Mouse (Mus musculus): ENCODE results near the gene Kcnj4. TPM values are rescaled to one million over a fixed set of nuclear protein-coding genes. Genes with fewer than 3 reads are reported as not detected.

Gene Kcnj4
- not detected in 2 replicates for polyA plus RNA-seq (2015; fragmentation: Nextera tagmentation; extraction: Ambion mirVana)

DNA sequence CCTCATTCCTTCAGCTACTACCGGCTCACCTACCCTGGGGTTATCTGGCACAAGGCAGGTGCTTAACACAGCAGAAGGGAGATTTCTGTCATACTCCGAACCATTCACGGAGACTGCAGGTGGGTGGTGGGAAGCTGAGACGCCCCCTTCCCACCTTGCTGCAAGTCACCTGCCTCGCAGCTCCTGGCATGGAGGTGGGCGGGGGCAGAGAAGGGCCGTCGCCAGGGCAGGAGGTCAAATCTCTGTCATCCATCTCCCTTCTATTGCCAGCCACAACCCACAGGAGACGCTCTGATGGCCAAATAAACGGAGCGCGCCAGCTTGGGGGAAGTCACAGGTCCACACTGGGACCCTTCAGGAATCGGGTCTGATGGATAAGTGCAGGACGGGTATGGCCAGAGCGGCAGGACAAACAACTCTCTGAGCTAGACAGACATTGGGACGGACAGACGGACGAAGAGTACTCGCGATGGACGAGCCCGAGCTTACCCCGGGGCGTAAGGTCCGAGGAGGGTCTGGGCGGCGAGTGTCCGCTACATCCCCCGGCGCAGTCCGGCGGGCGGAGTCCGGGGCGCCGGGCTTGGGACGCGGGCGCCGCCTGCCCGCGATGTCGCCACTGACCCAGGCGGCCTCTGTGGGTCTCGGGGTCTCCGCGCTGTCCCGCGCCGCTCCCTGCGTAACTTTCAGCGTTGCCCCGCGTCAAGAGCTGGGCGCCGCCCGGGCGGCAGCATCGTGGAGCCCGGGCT, at the start of gene Kcnj4:
Kcnj4 (minus strand) TSS at position 535 of the 746 bp plus-strand sequence.
- WGBS, result 2% methylated on average over 48 of the region's 60 CpGs
- no peaks in the 10 kb centered on the region for H3K9me3 ChIP-seq (ENCODE audit: low read length)
- peaks cover 3% of the 10 kb centered on the region; the same call in 1 of the 2 replicates for H3K4me1 ChIP-seq (ENCODE audit: insufficient read depth, low read depth, low read length)
- H3K4me3 ChIP-seq (ENCODE audit: low read depth, low read length), result peak within 1 kb of the TSS; percentile 48
- peak within 1 kb of the TSS; percentile 96 for H3K4me2 ChIP-seq (replicated peaks; ENCODE audit: low read depth, low read length)
- peaks cover 44% of the 10 kb centered on the region for H3K27me3 ChIP-seq (replicated peaks; ENCODE audit: insufficient read depth, low read length)
- DNase-seq (ENCODE audit: low spot score) (no peak), ATAC-seq (no peak)
- H3K9ac ChIP-seq (replicated peaks; ENCODE audit: low read depth), result no peak within 1 kb of the TSS
- no peak within 1 kb of the TSS for H3K27ac ChIP-seq (ENCODE audit: low read length)
- no peaks in the 10 kb centered on the region for H3K36me3 ChIP-seq (ENCODE audit: insufficient read depth, low read length)
- no peak; the same call in 1 of the 2 replicates for TF ChIP-seq CTCF (IDR thresholded peaks at IDR 0.05)
- TF ChIP-seq EP300 (IDR thresholded peaks at IDR 0.05), result no peak

DNA sequence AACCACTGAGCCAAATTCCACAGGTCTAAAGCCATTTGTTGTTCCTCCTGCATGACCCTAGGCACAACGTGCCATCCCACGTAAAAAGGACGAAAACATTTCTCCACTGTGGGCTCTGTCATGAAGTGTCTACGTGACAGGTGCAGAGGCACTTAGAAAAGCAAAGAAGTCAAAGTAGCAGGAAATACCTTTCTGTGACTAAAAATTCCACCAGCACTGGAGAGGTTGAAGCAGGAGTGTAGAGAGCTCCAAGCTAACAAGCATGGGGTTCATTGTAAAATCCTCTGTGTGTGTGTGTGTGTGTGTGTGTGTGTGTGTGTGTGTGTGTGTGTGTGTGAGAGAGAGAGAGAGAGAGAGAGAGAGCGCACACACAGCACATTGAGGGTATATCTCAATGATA, 47.5 kb upstream of the Kcnj4 start:
- no peaks in the 10 kb centered on the region for H3K4me1 ChIP-seq (ENCODE audit: insufficient read depth, low read depth, low read length)

DNA sequence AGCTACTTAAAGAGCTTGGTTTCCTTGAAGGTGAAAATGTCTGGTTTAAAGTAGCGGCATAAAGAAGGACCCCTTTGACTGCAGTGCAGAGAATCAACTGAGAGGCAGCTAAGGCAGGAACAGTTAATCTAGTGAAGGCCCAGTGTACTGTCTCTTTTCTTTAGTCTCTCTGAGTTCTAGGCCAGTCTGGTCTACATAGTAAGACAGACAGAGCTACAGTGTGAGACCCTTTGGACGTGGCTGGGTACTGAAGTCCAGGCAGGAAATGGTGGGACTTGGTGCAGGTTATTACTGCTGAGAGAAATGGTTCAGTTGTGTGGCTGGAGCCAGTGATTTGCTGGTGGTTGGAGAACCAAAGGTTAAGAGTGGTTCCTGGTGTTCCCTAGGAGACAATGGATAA, 43.2 kb upstream of the Kcnj4 start:
- Histone ChIP-seq H3K4me2 (replicated peaks; ENCODE audit: low read depth, low read length) (no peak overlapping the region), H3K4me3 (ENCODE audit: low read depth, low read length) (no peak overlapping the region), H3K9ac (replicated peaks; ENCODE audit: low read depth) (no peak overlapping the region), H3K36me3 (ENCODE audit: insufficient read depth, low read length) (0 out of 2 replicates have a peak, but pooled peaks cover 4% of the 10 kb centered on the region), H3K9me3 (ENCODE audit: low read length) (no peaks in the 10 kb centered on the region), H3K27me3 (replicated peaks; ENCODE audit: insufficient read depth, low read length) (no peaks in the 10 kb centered on the region), H3K27ac (ENCODE audit: low read length) (no peak overlapping the region), H3K4me1 (ENCODE audit: insufficient read depth, low read depth, low read length) (peaks cover 15% of the 10 kb centered on the region)
- DNase-seq (ENCODE audit: low spot score), result no peak
- no peak for ATAC-seq
- TF ChIP-seq CTCF (IDR thresholded peaks at IDR 0.05) (no peak), EP300 (IDR thresholded peaks at IDR 0.05) (no peak)
- 96% methylated on average over 2 of the region's 2 CpGs for WGBS

More for the DNA sequence above, 47.5 kb upstream of the Kcnj4 start:
- no peak overlapping the region for H3K4me3 ChIP-seq (ENCODE audit: low read depth, low read length)
- DNase-seq (ENCODE audit: low spot score) (peak; percentile 67), ATAC-seq (peak; percentile 87)
- TF ChIP-seq EP300 (IDR thresholded peaks at IDR 0.05), result no peak
- no peak for TF ChIP-seq CTCF (IDR thresholded peaks at IDR 0.05)
- no peaks in the 10 kb centered on the region for H3K27me3 ChIP-seq (replicated peaks; ENCODE audit: insufficient read depth, low read length)
- H3K4me2 ChIP-seq (replicated peaks; ENCODE audit: low read depth, low read length), result no peak overlapping the region
- 62% methylated on average over 5 of the region's 5 CpGs for WGBS
- no peaks in the 10 kb centered on the region for H3K9me3 ChIP-seq (ENCODE audit: low read length)
- no peaks in the 10 kb centered on the region for H3K36me3 ChIP-seq (ENCODE audit: insufficient read depth, low read length)
- H3K9ac ChIP-seq (replicated peaks; ENCODE audit: low read depth), result no peak overlapping the region
- no peak overlapping the region for H3K27ac ChIP-seq (ENCODE audit: low read length)

DNA sequence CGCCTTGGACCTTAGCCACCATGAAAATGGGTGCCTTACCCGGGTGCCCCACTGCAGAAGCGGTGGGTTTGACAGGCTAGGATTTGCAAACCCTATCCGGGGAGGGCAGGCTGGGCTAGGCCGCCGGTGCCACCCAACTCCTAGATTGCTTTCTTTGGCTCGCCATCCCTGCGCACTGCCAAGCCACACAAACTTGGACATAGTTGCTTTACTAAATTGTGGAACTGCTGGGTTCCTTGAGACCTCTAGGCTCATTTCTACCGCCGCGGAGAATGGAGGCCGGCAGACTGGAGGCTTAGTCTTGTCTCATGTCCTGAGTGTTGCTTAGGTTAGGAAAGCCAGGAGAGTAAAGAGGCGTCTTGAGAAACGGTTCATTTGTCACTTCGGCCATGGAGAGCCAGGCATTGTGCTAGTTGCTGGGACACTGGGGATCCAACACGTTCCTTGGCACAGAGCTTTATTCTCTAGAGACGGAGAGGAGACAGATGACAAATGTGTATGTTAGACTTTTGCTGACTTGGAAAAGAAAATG, 42.3 kb upstream of the Kcnj4 start:
- Histone ChIP-seq H3K9ac (replicated peaks; ENCODE audit: low read depth) (peak overlapping the region; percentile 52; the same call in 1 of the 2 replicates), H3K4me3 (ENCODE audit: low read depth, low read length) (peak overlapping the region; percentile 99), H3K27ac (ENCODE audit: low read length) (peak overlapping the region; percentile 100), H3K36me3 (ENCODE audit: insufficient read depth, low read length) (peaks cover 4% of the 10 kb centered on the region; the same call in 1 of the 2 replicates), H3K4me2 (replicated peaks; ENCODE audit: low read depth, low read length) (peak overlapping the region; percentile 64), H3K9me3 (ENCODE audit: low read length) (no peaks in the 10 kb centered on the region), H3K27me3 (replicated peaks; ENCODE audit: insufficient read depth, low read length) (no peaks in the 10 kb centered on the region), H3K4me1 (ENCODE audit: insufficient read depth, low read depth, low read length) (peaks cover 15% of the 10 kb centered on the region)
- no peak for DNase-seq (ENCODE audit: low spot score)
- no peak for TF ChIP-seq CTCF (IDR thresholded peaks at IDR 0.05)
- 81% methylated on average over 17 of the region's 17 CpGs for WGBS
- no peak for ATAC-seq

DNA sequence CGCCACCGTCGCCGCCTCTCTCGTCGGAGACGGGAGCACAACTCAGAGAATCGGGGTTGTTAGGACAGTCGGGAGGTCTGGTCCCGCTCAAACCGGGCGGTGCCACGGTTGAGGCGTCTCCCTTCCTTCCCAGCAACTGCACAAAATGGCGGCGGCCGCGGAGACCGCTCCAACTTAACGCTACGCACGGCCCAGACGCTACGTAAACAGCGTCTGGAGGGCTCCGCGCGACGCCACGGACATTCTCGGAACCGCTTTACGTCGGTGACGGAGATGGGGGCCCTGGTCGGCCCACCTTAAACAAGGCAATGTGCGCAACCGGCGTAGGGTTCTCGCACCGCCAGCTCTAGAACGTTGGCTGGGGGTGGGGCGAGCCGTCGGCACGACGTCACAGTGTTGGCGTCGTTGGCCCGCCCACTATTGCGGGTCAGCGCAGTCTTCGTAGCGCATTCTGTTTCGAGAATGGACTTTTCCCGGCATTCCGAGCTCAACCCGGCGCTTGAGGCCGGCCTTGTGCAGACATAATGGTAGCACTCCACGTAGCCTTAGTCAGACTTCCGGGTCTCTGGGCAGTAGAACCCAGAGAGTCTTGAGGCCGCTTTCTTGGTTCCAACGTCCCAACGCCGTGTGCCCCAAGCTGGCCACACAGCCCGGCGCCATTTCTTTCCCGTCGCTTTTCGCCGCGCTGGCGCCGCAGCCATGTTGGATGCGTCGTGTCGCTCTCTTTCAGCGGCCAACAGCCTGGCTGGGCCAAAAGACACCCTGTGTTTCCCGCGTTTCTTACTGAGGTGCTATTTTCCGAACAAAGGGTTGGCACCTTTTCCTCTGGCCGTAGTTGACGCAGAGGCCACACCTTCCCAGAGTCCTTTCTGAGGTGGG, 41.6 kb upstream of the Kcnj4 start, which contains the start of gene Ddx17:
Ddx17 (minus strand) TSS at position 332 of the 879 bp plus-strand sequence.
- Histone ChIP-seq H3K27me3 (replicated peaks; ENCODE audit: insufficient read depth, low read length) (no peaks in the 10 kb centered on the region), H3K4me3 (ENCODE audit: low read depth, low read length) (peak within 1 kb of the TSS; percentile 99), H3K36me3 (ENCODE audit: insufficient read depth, low read length) (peaks cover 10% of the 10 kb centered on the region), H3K9ac (replicated peaks; ENCODE audit: low read depth) (peak within 1 kb of the TSS; percentile 100), H3K9me3 (ENCODE audit: low read length) (no peaks in the 10 kb centered on the region), H3K27ac (ENCODE audit: low read length) (peak within 1 kb of the TSS; percentile 100), H3K4me1 (ENCODE audit: insufficient read depth, low read depth, low read length) (peaks cover 15% of the 10 kb centered on the region), H3K4me2 (replicated peaks; ENCODE audit: low read depth, low read length) (peak within 1 kb of the TSS; percentile 64)
- 3% methylated on average over 84 of the region's 84 CpGs for WGBS
- ATAC-seq, result peak; percentile 97
- TF ChIP-seq EP300 (IDR thresholded peaks at IDR 0.05) (peak; percentile 89; the same call in 1 of the 2 replicates), CTCF (IDR thresholded peaks at IDR 0.05) (no peak)
- peak; percentile 97 for DNase-seq (ENCODE audit: low spot score)
